Mouse (Mus musculus) embryonic facial prominence, embryonic 14.5 days (tissue): ENCODE results near the gene Ruvbl1. TPM values are rescaled to one million over a fixed set of nuclear protein-coding genes. Genes with fewer than 3 reads are reported as not detected.

Experiments
- ATAC-seq: fragments of 200-750 bp; cut with Nextera tagmentation; 2 replicates; pipeline ENCODE4 v1.8.0; 2017; ENCODE audit warnings: low read depth, moderate number of reproducible peaks, moderate TSS enrichment
- DNase-seq: peaks from one replicate; pipeline ENCODE4 v3.0.0-alpha.2; 2015; ENCODE audit warnings: low spot score
- H3K27ac ChIP-seq: fragments of 300-500 bp; sonication (generic); replicated peaks from 2 replicates; pipeline ENCODE4 v1.5.1; 2014; ENCODE audit warnings: low read depth, mild to moderate bottlenecking, low read length, moderate library complexity
- H3K27me3 ChIP-seq: fragments of 300-500 bp; sonication (generic); replicated peaks from 2 replicates; pipeline ENCODE4 v1.6.1; 2014; ENCODE audit warnings: low read length; ENCODE audit not compliant: control insufficient read depth, insufficient read depth
- H3K36me3 ChIP-seq: fragments of 300-500 bp; sonication (generic); 2 replicates; pipeline ENCODE4 v1.6.1; 2014; ENCODE audit warnings: low read length, mixed read lengths; ENCODE audit not compliant: control insufficient read depth, insufficient read depth
- H3K4me1 ChIP-seq: fragments of 300-500 bp; sonication (generic); 2 replicates; pipeline ENCODE4 v1.6.1; 2014; ENCODE audit warnings: antibody characterized with exemption, low read length; ENCODE audit not compliant: control insufficient read depth, insufficient read depth
- H3K4me2 ChIP-seq: fragments of 300-500 bp; sonication (generic); 2 replicates; pipeline ENCODE4 v1.6.1; 2014; ENCODE audit warnings: low read depth, mild to moderate bottlenecking, low read length, moderate library complexity, mixed read lengths
- H3K4me3 ChIP-seq: fragments of 300-500 bp; sonication (generic); 2 replicates; pipeline ENCODE4 v1.5.1; 2014; ENCODE audit warnings: low read depth, mild to moderate bottlenecking, low read length
- H3K9ac ChIP-seq: fragments of 300-500 bp; sonication (generic); 2 replicates; pipeline ENCODE4 v1.6.1; 2014; ENCODE audit warnings: low read depth, mild to moderate bottlenecking, low read length, moderate library complexity, mixed read lengths
- H3K9me3 ChIP-seq: fragments of 300-500 bp; sonication (generic); 2 replicates; pipeline ENCODE4 v1.6.1; 2016; ENCODE audit warnings: low read length; ENCODE audit not compliant: control insufficient read depth
- WGBS: fragments of 180-500 bp; shearing (Covaris S2); extraction: QIAGEN DNeasy Blood & Tissue Kit; methylation state at CpG from one replicate; pipeline ENCODE4 v1.1.7; 2014; 5-methylcytosine and 5-hydroxymethylcytosine counted together
- polyA plus RNA-seq: library from polyadenylated mRNA; unstranded; fragments of >200 nt; fragmentation: Nextera tagmentation; extraction: Ambion mirVana; gene quantifications from 2 replicates; pipeline ENCODE4 v1.2.1, GENCODE M21; 2014

The Ruvbl1 gene
- polyA plus RNA-seq, 1 experiment from 2014 or later: 118 TPM

DNA sequence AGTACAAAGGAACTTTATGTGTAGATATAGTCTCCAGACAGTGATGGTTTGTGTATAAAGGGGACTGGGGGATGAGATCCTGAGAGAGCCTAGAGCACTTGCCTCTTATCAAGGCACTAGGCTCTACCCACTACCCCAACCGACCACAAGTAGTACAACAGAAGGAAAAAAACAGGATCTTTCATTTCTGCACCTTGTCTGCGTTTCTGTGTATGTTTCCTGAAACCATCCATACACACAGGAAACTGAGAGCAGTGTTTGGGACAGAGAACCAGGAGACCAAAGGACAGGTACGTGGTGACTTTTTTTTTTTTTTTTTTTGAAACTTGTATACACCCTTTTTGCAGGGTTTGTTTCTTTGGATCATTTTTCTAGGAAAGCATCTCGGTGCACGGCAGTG lies 19.5 kb upstream of the Ruvbl1 start:
- DNase-seq: no peak
- no peaks in the 10 kb centered on the region for H3K36me3 ChIP-seq
- no peak for ATAC-seq
- H3K27me3 ChIP-seq: no peaks in the 10 kb centered on the region
- H3K27ac ChIP-seq: no peak overlapping the region
- WGBS: 13% methylated on average over 5 of the region's 5 CpGs
- H3K9me3 ChIP-seq: no peaks in the 10 kb centered on the region
- peak overlapping the region; percentile 82 for H3K4me2 ChIP-seq
- peaks cover 11% of the 10 kb centered on the region for H3K4me1 ChIP-seq
- H3K9ac ChIP-seq: peak overlapping the region; percentile 88
- peak overlapping the region; percentile 90 for H3K4me3 ChIP-seq

DNA sequence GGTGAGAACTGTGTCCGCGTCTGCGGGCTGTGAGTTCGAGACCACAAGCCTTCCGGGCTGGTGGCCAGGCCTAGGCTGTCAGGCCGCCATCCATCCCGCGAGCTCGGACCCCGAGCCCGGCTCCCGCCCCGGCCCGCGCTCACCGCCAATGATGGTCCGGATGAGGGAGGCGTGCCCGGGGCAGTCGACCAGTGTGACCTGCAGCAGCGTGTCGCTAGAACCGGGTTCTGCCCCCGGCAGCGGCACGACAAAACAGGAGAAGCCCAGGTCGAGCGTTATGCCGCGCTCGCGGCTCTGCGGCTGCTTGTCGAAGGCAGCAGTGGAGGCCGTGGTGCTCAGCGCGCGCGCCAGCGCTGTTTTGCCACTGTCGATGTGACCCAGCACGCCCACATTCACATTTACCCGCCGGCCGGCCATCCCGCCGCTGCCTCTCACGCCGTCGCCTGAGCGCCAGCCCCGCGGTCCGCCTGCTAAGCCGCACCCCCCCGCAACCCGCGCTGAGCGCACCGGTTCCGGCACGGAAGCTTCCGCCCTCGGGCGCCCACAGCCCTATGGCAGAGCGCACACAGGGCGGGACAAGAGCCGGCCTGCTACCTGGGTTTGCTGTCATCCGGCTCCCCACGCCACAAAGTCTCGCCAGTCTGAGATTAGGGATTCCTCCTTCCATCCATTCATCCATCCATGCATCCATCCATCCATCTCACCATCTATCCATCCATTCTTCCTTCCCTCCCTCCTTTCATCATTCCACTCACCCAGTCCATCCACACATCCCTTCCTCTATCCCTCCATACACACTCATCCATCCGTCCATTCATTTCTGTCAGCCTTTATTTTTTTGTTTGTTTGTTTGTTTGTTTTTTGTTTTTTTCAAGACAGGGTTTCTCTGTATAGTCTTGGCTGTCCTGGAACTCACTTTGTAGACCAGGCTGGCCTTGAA lies 18.9 kb upstream of the Ruvbl1 start, which contains the start of gene Eefsec:
Eefsec (minus strand) TSS at position 477 of the 940 bp plus-strand sequence.
- ATAC-seq: peak; percentile 94
- no peaks in the 10 kb centered on the region for H3K9me3 ChIP-seq
- H3K27ac ChIP-seq: peak within 1 kb of the TSS; percentile 70; the same call in 1 of the 2 replicates
- peak within 1 kb of the TSS; percentile 82 for H3K4me2 ChIP-seq
- no peaks in the 10 kb centered on the region for H3K36me3 ChIP-seq
- peak; percentile 83 for DNase-seq
- no peaks in the 10 kb centered on the region for H3K27me3 ChIP-seq
- WGBS: 2% methylated on average over 30 of the region's 72 CpGs
- peak within 1 kb of the TSS; percentile 88 for H3K9ac ChIP-seq
- H3K4me3 ChIP-seq: peak within 1 kb of the TSS; percentile 90
- H3K4me1 ChIP-seq: peaks cover 8% of the 10 kb centered on the region; the same call in 1 of the 2 replicates

DNA sequence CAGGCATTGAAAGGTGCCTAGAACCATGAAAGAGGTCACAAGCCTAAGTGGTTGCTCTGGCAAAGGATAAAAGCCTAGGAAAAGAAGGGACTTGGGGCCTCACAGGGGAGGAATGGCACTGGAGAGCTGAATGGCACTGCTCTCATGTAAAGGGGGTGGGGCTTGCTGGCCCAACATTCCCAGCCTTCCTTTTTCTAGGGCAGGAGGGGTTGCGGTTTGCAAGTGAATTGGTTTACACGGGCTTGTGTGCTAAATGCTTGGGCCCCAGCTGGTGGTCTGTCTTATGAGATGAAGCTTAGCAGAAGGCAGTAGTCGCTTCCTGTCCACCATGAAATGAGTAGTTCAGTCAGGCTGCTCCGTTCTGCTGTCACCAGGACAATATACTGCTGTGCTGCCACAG lies 17.8 kb upstream of the Ruvbl1 start:
- ATAC-seq (no peak), DNase-seq (no peak)
- H3K9ac ChIP-seq: no peak overlapping the region
- H3K36me3 ChIP-seq: no peaks in the 10 kb centered on the region
- no peaks in the 10 kb centered on the region for H3K27me3 ChIP-seq
- no peak overlapping the region for H3K4me3 ChIP-seq
- no peak overlapping the region for H3K27ac ChIP-seq
- WGBS: 41% methylated on average over 4 of the region's 4 CpGs
- H3K4me2 ChIP-seq: no peak overlapping the region
- no peaks in the 10 kb centered on the region for H3K9me3 ChIP-seq
- peaks cover 8% of the 10 kb centered on the region; the same call in 1 of the 2 replicates for H3K4me1 ChIP-seq

DNA sequence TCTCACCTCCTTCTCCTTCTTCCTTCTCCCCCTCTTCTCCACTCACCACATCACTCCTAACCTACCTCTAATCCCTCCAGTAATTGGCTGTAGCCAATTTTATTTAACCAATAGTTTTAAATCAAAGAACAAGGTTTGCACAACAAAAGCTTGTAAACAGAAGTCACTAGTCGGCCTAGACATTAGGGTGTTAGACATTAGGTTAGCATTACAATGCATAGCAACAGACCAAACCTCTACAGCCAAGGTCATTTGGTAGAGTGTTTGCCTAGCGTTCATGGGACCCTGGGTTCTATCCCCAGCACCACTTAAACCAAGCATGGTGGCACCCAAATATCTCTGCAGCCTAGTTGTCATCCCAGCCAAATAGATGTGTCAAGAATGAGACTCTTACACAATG lies 10.7 kb upstream of the Ruvbl1 start:
- no peak overlapping the region for H3K9ac ChIP-seq
- no peak for ATAC-seq
- DNase-seq: no peak
- no peaks in the 10 kb centered on the region for H3K27me3 ChIP-seq
- no peak overlapping the region for H3K4me3 ChIP-seq
- 73% methylated on average over 2 of the region's 2 CpGs for WGBS
- no peak overlapping the region for H3K4me2 ChIP-seq
- H3K9me3 ChIP-seq: no peaks in the 10 kb centered on the region
- no peaks in the 10 kb centered on the region for H3K36me3 ChIP-seq
- no peaks in the 10 kb centered on the region for H3K4me1 ChIP-seq
- H3K27ac ChIP-seq: no peak overlapping the region

DNA sequence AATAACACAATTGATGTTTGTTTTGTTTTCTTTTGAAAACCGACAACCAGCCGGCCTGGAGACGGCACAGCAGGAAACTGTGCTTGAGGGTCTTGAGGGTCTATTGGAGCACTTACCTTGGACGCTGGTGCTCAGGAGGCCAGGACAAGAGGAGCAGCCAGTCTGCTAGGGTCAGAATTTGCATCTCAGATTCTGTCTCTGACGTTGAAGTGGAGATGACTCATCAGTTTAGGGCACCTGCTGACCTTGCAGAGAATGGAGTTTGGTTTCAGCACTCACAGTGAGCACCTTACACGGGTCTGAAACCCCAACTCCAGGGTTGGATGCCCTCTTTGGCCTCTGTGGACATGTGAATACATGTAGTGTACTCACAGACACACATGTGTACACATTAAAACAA lies 4.7 kb downstream of the Ruvbl1 start:
- Histone ChIP-seq H3K9me3 (no peaks in the 10 kb centered on the region), H3K4me3 (no peak overlapping the region), H3K27ac (no peak overlapping the region), H3K9ac (no peak overlapping the region), H3K27me3 (no peaks in the 10 kb centered on the region), H3K4me2 (no peak overlapping the region), H3K36me3 (peaks cover 67% of the 10 kb centered on the region), H3K4me1 (peaks cover 11% of the 10 kb centered on the region)
- ATAC-seq (no peak), DNase-seq (no peak)
- 78% methylated on average over 6 of the region's 6 CpGs for WGBS

DNA sequence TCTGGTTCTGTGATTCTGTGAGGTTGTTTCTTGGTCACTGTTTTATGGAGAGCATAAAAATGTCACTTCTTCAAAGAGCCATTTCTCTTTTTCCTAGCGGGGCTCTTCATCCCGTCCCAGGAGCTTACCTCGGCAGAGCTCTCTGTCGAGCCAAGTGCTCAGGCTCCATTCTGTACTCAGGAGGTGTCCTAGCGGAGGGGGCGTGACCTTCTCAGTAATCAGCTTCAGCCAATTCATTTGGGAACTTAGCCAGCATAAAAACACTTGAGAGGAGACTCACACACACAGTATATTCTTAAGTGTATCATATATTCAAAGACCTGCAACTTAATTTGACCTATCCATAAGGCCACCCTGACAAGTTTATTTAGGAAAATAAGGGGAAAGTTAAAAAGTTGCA lies 15.2 kb downstream of the Ruvbl1 start:
- Histone ChIP-seq H3K4me3 (no peak overlapping the region), H3K4me2 (no peak overlapping the region), H3K9ac (no peak overlapping the region), H3K27me3 (no peaks in the 10 kb centered on the region), H3K9me3 (no peaks in the 10 kb centered on the region), H3K36me3 (peaks cover 96% of the 10 kb centered on the region), H3K4me1 (no peaks in the 10 kb centered on the region), H3K27ac (no peak overlapping the region)
- ATAC-seq (no peak), DNase-seq (no peak)
- 68% methylated on average over 6 of the region's 6 CpGs for WGBS

DNA sequence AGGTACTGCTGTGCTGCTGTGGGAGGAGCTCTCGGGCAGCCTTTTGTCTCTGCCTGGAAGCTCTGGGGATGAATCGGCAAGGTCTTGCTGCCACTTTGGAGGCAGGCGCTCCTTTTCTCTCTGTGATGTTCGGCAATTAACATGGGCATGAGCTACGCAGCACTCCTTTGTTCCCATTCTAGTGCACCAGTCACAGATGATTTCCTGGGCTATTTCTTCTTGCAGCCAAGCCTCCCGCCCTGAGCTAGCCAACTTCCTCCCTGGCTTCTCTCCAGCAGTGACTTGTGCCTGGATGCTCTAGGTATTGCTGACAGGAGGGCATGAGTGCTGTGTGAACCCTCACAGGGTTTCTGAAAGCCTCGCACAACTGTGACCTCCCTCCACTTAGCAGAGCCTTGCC lies 17.9 kb downstream of the Ruvbl1 start:
- Histone ChIP-seq H3K9me3 (no peaks in the 10 kb centered on the region), H3K4me1 (no peaks in the 10 kb centered on the region), H3K9ac (no peak overlapping the region), H3K4me2 (no peak overlapping the region), H3K27ac (no peak overlapping the region), H3K36me3 (peaks cover 95% of the 10 kb centered on the region), H3K27me3 (no peaks in the 10 kb centered on the region), H3K4me3 (no peak overlapping the region)
- DNase-seq: no peak
- WGBS: 62% methylated on average over 6 of the region's 7 CpGs
- ATAC-seq: no peak

DNA sequence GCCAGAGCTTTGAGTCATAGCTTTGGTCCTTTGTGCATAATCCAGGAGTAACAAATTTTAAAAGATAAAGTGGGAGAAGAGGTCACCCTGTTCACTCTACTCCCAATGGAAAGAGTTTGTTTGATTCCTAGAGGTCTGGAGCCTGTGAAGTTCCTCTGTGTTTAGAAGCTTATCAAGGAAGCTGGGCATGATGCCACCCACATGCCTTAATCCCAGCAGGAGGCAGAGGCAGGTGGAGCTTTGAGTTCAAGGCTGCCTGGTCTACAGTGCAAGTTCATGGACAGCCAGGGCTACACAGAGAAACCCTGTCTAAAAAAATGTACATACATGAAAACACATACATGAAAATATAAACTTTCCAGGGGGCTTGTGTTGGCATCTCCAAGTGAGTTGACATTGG lies 18.7 kb downstream of the Ruvbl1 start:
- ATAC-seq (no peak), DNase-seq (no peak)
- Histone ChIP-seq H3K36me3 (peaks cover 96% of the 10 kb centered on the region), H3K27ac (no peak overlapping the region), H3K27me3 (no peaks in the 10 kb centered on the region), H3K4me1 (no peaks in the 10 kb centered on the region), H3K9me3 (no peaks in the 10 kb centered on the region), H3K4me2 (no peak overlapping the region), H3K4me3 (no peak overlapping the region), H3K9ac (no peak overlapping the region)

DNA sequence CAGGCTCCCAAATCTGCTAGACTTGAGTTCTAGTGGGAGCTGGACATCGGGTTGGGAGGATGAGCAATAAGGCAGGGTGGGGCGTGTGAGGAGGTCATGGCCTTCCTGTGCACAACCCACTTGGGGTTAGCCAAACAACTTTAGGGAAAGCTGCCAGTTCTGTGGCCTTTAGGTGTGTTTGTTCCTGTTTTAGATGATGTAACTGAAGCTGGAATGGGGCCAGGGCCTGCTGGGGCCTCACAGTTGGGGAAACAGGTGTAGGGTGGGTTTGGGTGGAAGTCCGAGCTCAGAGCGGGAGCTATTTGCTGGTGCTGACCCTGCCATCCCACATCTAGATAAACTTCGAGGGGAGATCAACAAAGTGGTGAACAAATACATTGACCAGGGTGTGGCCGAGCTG lies 20.2 kb downstream of the Ruvbl1 start:
- WGBS: 86% methylated on average over 6 of the region's 6 CpGs
- Histone ChIP-seq H3K9ac (no peak overlapping the region), H3K4me3 (no peak overlapping the region), H3K27me3 (no peaks in the 10 kb centered on the region), H3K4me2 (no peak overlapping the region), H3K27ac (no peak overlapping the region), H3K36me3 (peaks cover 86% of the 10 kb centered on the region), H3K9me3 (no peaks in the 10 kb centered on the region), H3K4me1 (no peaks in the 10 kb centered on the region)
- DNase-seq (peak; percentile 14), ATAC-seq (no peak)
